ENCODE assay signal across 14 mouse cellular contexts in genomic region chr1:97848601-97849241, GRCm38 (mm10).
DNase-seq lines count a peak whose midpoint lies in the region; ATAC-seq and TF ChIP-seq lines count a peak whose summit lies in the region.
"Had no signal": no experiment of that assay in that cellular context is flagged by ENCODE, and none has a peak within 500 bp of the region (broad histone marks: within the 10 kb centered on the region; RNA-seq: fewer than 3 reads in every experiment).

No protein-coding gene starts in this region.

- H3K27ac ChIP-seq in forebrain, embryonic 12.5 days: peak overlapping the region; percentile 36; the same call in 1 of the 2 replicates
- 0 out of 2 replicates have a peak overlapping the region, but pooled peaks have one; percentile 14 for H3K27ac ChIP-seq in hindbrain, embryonic 14.5 days
- H3K27ac ChIP-seq in midbrain, embryonic 15.5 days: no peak overlapping the region
- no peak overlapping the region for H3K27ac ChIP-seq in liver, postnatal 0 days (ENCODE audit: low read depth)
- no peak overlapping the region for H3K27ac ChIP-seq in heart, embryonic 11.5 days (ENCODE audit: low read depth, low read length)
- H3K27ac ChIP-seq: embryonic facial prominence, embryonic 15.5 days; left cerebral cortex, adult 2 months; macrophage had no signal

- H3K27me3 ChIP-seq in forebrain, embryonic 12.5 days: no peaks in the 10 kb centered on the region
- H3K27me3 ChIP-seq in hindbrain, embryonic 14.5 days (ENCODE audit: control insufficient read depth, insufficient read depth, low read length): no peaks in the 10 kb centered on the region
- no peaks in the 10 kb centered on the region for H3K27me3 ChIP-seq in midbrain, embryonic 15.5 days (replicated peaks)
- no peaks in the 10 kb centered on the region for H3K27me3 ChIP-seq in liver, postnatal 0 days (ENCODE audit: insufficient read depth, low read length)
- no peaks in the 10 kb centered on the region for H3K27me3 ChIP-seq in heart, embryonic 11.5 days (ENCODE audit: control insufficient read depth, insufficient read depth, low read length)
- H3K27me3 ChIP-seq: embryonic facial prominence, embryonic 15.5 days had no signal

- H3K4me2 ChIP-seq in forebrain, embryonic 12.5 days: peak overlapping the region; percentile 32
- peak overlapping the region; percentile 29; the same call in 1 of the 2 replicates for H3K4me2 ChIP-seq in hindbrain, embryonic 14.5 days (replicated peaks)
- 0 out of 2 replicates have a peak overlapping the region, but pooled peaks have one; percentile 20 for H3K4me2 ChIP-seq in midbrain, embryonic 15.5 days
- H3K4me2 ChIP-seq in liver, postnatal 0 days (ENCODE audit: low read depth, low read length): no peak overlapping the region
- H3K4me2 ChIP-seq in heart, embryonic 11.5 days: no peak overlapping the region
- H3K4me2 ChIP-seq: embryonic facial prominence, embryonic 15.5 days had no signal

- H3K36me3 ChIP-seq in forebrain, embryonic 12.5 days (replicated peaks): no peaks in the 10 kb centered on the region
- no peaks in the 10 kb centered on the region for H3K36me3 ChIP-seq in hindbrain, embryonic 14.5 days (replicated peaks; ENCODE audit: control insufficient read depth, insufficient read depth)
- no peaks in the 10 kb centered on the region for H3K36me3 ChIP-seq in midbrain, embryonic 15.5 days (replicated peaks)
- no peaks in the 10 kb centered on the region for H3K36me3 ChIP-seq in liver, postnatal 0 days (replicated peaks; ENCODE audit: insufficient read depth, low read length)
- peaks cover 2% of the 10 kb centered on the region; the same call in 1 of the 2 replicates for H3K36me3 ChIP-seq in heart, embryonic 11.5 days (ENCODE audit: control insufficient read depth, insufficient read depth, low read length)
- H3K36me3 ChIP-seq: embryonic facial prominence, embryonic 15.5 days had no signal

- TF ChIP-seq POLR2A in brain, embryonic 14.5 days (IDR thresholded peaks at IDR 0.05; ENCODE audit: borderline replicate concordance, extremely low read depth, insufficient read depth, insufficient read length, poor library complexity, severe bottlenecking): no peak

- H3K9me3 ChIP-seq in forebrain, embryonic 12.5 days: no peaks in the 10 kb centered on the region
- H3K9me3 ChIP-seq in hindbrain, embryonic 14.5 days (ENCODE audit: control insufficient read depth, low read length): no peaks in the 10 kb centered on the region
- H3K9me3 ChIP-seq in midbrain, embryonic 15.5 days: no peaks in the 10 kb centered on the region
- H3K9me3 ChIP-seq in liver, postnatal 0 days (ENCODE audit: low read length): no peaks in the 10 kb centered on the region
- H3K9me3 ChIP-seq in heart, embryonic 11.5 days (replicated peaks; ENCODE audit: control insufficient read depth, low read length): no peaks in the 10 kb centered on the region
- H3K9me3 ChIP-seq: embryonic facial prominence, embryonic 15.5 days had no signal

- peak; percentile 90 for DNase-seq in brain, embryonic 14.5 days (ENCODE audit: low read depth)
- no peak for DNase-seq in hindbrain, embryonic 14.5 days (ENCODE audit: low spot score)
- DNase-seq in heart, adult 9 months (ENCODE audit: low spot score in 2 of 2): no peak
- no peak for DNase-seq in liver, postnatal 0 days
- DNase-seq in adrenal gland, postnatal 4 days (ENCODE audit: low spot score in 2 of 2): no peak
- DNase-seq: cerebellum, adult 2 months; kidney, adult 2 months; lung, adult 2 months had no signal

- no peak for TF ChIP-seq EP300 in liver, postnatal 0 days (IDR thresholded peaks at IDR 0.05; ENCODE audit: low read depth)

- no peak overlapping the region for H3K9ac ChIP-seq in forebrain, embryonic 12.5 days
- H3K9ac ChIP-seq in hindbrain, embryonic 14.5 days: no peak overlapping the region
- H3K9ac ChIP-seq in midbrain, embryonic 15.5 days: no peak overlapping the region
- no peak overlapping the region for H3K9ac ChIP-seq in liver, postnatal 0 days (replicated peaks)
- H3K9ac ChIP-seq in heart, embryonic 11.5 days (ENCODE audit: low read depth, low read length): no peak overlapping the region
- H3K9ac ChIP-seq: embryonic facial prominence, embryonic 15.5 days had no signal

- H3K4me1 ChIP-seq in forebrain, embryonic 12.5 days: peaks cover 21% of the 10 kb centered on the region
- peaks cover 15% of the 10 kb centered on the region for H3K4me1 ChIP-seq in hindbrain, embryonic 14.5 days (replicated peaks; ENCODE audit: control insufficient read depth, insufficient read depth, low read length)
- peaks cover 7% of the 10 kb centered on the region for H3K4me1 ChIP-seq in midbrain, embryonic 15.5 days
- H3K4me1 ChIP-seq in liver, postnatal 0 days (ENCODE audit: insufficient read depth): no peaks in the 10 kb centered on the region
- H3K4me1 ChIP-seq in heart, embryonic 11.5 days (ENCODE audit: control insufficient read depth, insufficient read depth, low read length): no peaks in the 10 kb centered on the region
- H3K4me1 ChIP-seq: embryonic facial prominence, embryonic 15.5 days had no signal

- peak; percentile 25; the same call in 1 of the 2 replicates for TF ChIP-seq CTCF in brain, embryonic 14.5 days (IDR thresholded peaks at IDR 0.05; ENCODE audit: borderline replicate concordance, extremely low read depth, insufficient read depth, insufficient read length)
- no peak for TF ChIP-seq CTCF in liver, postnatal 0 days (IDR thresholded peaks at IDR 0.05; ENCODE audit: low read depth)

- H3K4me3 ChIP-seq in forebrain, embryonic 12.5 days (replicated peaks): no peak overlapping the region
- no peak overlapping the region for H3K4me3 ChIP-seq in hindbrain, embryonic 14.5 days (replicated peaks; ENCODE audit: low read length)
- H3K4me3 ChIP-seq in midbrain, embryonic 15.5 days: no peak overlapping the region
- H3K4me3 ChIP-seq in liver, postnatal 0 days (ENCODE audit: low read depth, low read length): no peak overlapping the region
- no peak overlapping the region for H3K4me3 ChIP-seq in heart, embryonic 11.5 days (ENCODE audit: low read depth, low read length)
- H3K4me3 ChIP-seq: embryonic facial prominence, embryonic 15.5 days; left cerebral cortex, adult 2 months had no signal

- 10% methylated on average over 14 of the region's 14 CpGs for WGBS in forebrain, embryonic 12.5 days
- 16% methylated on average over 14 of the region's 14 CpGs for WGBS in hindbrain, embryonic 14.5 days
- 15% methylated on average over 14 of the region's 14 CpGs for WGBS in midbrain, embryonic 15.5 days
- 70% methylated on average over 14 of the region's 14 CpGs for WGBS in liver, postnatal 0 days (ENCODE audit: insufficient replicate concordance)
- WGBS in heart, embryonic 11.5 days (ENCODE audit: insufficient replicate concordance): 79% methylated on average over 14 of the region's 14 CpGs

- peak; percentile 83 for ATAC-seq in forebrain, embryonic 12.5 days (ENCODE audit: low FRiP score)
- ATAC-seq in hindbrain, embryonic 14.5 days (ENCODE audit: low FRiP score): peak; percentile 77
- ATAC-seq in midbrain, embryonic 15.5 days (replicated peaks): peak; percentile 75
- ATAC-seq in liver, postnatal 0 days: no peak
- no peak for ATAC-seq in heart, embryonic 11.5 days (replicated peaks; ENCODE audit: insufficient number of reproducible peaks, low FRiP score, low TSS enrichment)

Comparison
In these comparisons a context has a peak if more than half of its experiments do, and no peak if none do; other contexts are left out.
1. ATAC-seq: peak in forebrain, embryonic 12.5 days (single experiment), hindbrain, embryonic 14.5 days (single experiment) and midbrain, embryonic 15.5 days (single experiment); none in liver, postnatal 0 days (single experiment) and heart, embryonic 11.5 days (single experiment).
2. H3K27ac ChIP-seq: peak in forebrain, embryonic 12.5 days (single experiment) and hindbrain, embryonic 14.5 days (single experiment); none in midbrain, embryonic 15.5 days (single experiment), liver, postnatal 0 days (single experiment) and heart, embryonic 11.5 days (single experiment).
3. H3K4me2 ChIP-seq: peak in forebrain, embryonic 12.5 days (single experiment), hindbrain, embryonic 14.5 days (single experiment) and midbrain, embryonic 15.5 days (single experiment); none in liver, postnatal 0 days (single experiment) and heart, embryonic 11.5 days (single experiment).